Mouse (Mus musculus): ENCODE results near the gene Olfr6. TPM values are rescaled to one million over a fixed set of nuclear protein-coding genes. Genes with fewer than 3 reads are reported as not detected.

Olfr6 gene
- polyA plus RNA-seq, 1 experiment, result not detected

DNA sequence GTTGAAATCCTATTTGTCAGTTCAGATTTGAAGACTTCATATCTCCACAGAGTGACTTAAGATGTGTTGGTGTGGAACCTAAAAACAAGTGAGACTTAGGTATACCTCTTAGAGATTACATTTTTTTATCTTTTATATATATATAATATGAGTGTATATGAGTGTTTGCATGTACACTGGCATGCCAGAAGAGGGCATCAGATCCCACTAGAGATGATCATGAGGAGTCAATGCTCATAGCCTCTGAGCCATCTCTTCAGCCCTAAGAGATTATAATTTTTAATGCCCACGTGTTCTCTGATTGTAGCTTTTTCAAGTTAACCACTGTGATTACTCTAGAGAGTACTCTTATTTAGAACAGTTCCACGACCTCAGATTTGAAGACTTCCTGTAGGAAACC lies 56.1 kb downstream of the Olfr6 start, which contains the start of gene Olfr1532-ps1:
Gene Olfr1532-ps1 (plus strand): TSS at position 326 of the 400 bp plus-strand sequence.
- Histone ChIP-seq H3K4me1 (ENCODE audit: control insufficient read depth, insufficient read depth, low read length) (no peaks in the 10 kb centered on the region), H3K27ac (ENCODE audit: insufficient read depth, low read depth, low read length) (no peak within 1 kb of the TSS), H3K4me3 (ENCODE audit: insufficient read depth, low read depth, low read length) (no peak within 1 kb of the TSS)
- WGBS, result 48% methylated on average over 2 of the region's 2 CpGs
- TF ChIP-seq CTCF (IDR thresholded peaks at IDR 0.05; ENCODE audit: insufficient read depth, low read depth, low read length) (no peak), POLR2A (IDR thresholded peaks at IDR 0.05; ENCODE audit: insufficient read depth, low read depth, low read length) (no peak)

Other genes starting within 250 kb of the Olfr6 start
- not detected in 2 replicates for gene Olfr695, start 247.5 kb downstream of the Olfr6 start, polyA plus RNA-seq (2012; ENCODE audit: insufficient read depth, insufficient read length, low replicate concordance, missing spikeins)
- not detected in 2 replicates for gene Olfr697, start 221.5 kb downstream of the Olfr6 start, polyA plus RNA-seq (2012; ENCODE audit: insufficient read depth, insufficient read length, low replicate concordance, missing spikeins)
- gene Olfr698, start 208.5 kb downstream of the Olfr6 start, polyA plus RNA-seq (2012; ENCODE audit: insufficient read depth, insufficient read length, low replicate concordance, missing spikeins), result not detected in 2 replicates
- not detected in 2 replicates for gene Olfr699, start 170.7 kb downstream of the Olfr6 start, polyA plus RNA-seq (2012; ENCODE audit: insufficient read depth, insufficient read length, low replicate concordance, missing spikeins)
- not detected in 2 replicates for gene Olfr700, start 155.1 kb downstream of the Olfr6 start, polyA plus RNA-seq (2012; ENCODE audit: insufficient read depth, insufficient read length, low replicate concordance, missing spikeins)
- gene Olfr701, start 149.8 kb downstream of the Olfr6 start, polyA plus RNA-seq (2012; ENCODE audit: insufficient read depth, insufficient read length, low replicate concordance, missing spikeins), result not detected in 2 replicates
- not detected in 2 replicates for gene Olfr702, start 130.0 kb downstream of the Olfr6 start, polyA plus RNA-seq (2012; ENCODE audit: insufficient read depth, insufficient read length, low replicate concordance, missing spikeins)
- not detected in 2 replicates for gene Olfr703, start 120.6 kb downstream of the Olfr6 start, polyA plus RNA-seq (2012; ENCODE audit: insufficient read depth, insufficient read length, low replicate concordance, missing spikeins)
- gene Olfr704, start 100.8 kb downstream of the Olfr6 start, polyA plus RNA-seq (2012; ENCODE audit: insufficient read depth, insufficient read length, low replicate concordance, missing spikeins), result not detected in 2 replicates
- gene Olfr705, start 87.0 kb downstream of the Olfr6 start, polyA plus RNA-seq (2012; ENCODE audit: insufficient read depth, insufficient read length, low replicate concordance, missing spikeins), result not detected in 2 replicates
- gene Olfr706, start 75.8 kb downstream of the Olfr6 start, polyA plus RNA-seq (2012; ENCODE audit: insufficient read depth, insufficient read length, low replicate concordance, missing spikeins), result not detected in 2 replicates
- gene Olfr707, start 62.7 kb downstream of the Olfr6 start, polyA plus RNA-seq (2012; ENCODE audit: insufficient read depth, insufficient read length, low replicate concordance, missing spikeins), result not detected in 2 replicates
- gene Olfr1532-ps1, start 55.9 kb downstream of the Olfr6 start, polyA plus RNA-seq (2012; ENCODE audit: insufficient read depth, insufficient read length, low replicate concordance, missing spikeins), result not detected in 2 replicates
- not detected in 2 replicates for gene Olfr709-ps1, start 31.7 kb downstream of the Olfr6 start, polyA plus RNA-seq (2012; ENCODE audit: insufficient read depth, insufficient read length, low replicate concordance, missing spikeins)
- not detected in 2 replicates for gene Olfr710, start 15.6 kb downstream of the Olfr6 start, polyA plus RNA-seq (2012; ENCODE audit: insufficient read depth, insufficient read length, low replicate concordance, missing spikeins)
- gene Olfr711, start 11.5 kb upstream of the Olfr6 start, polyA plus RNA-seq (2012; ENCODE audit: insufficient read depth, insufficient read length, low replicate concordance, missing spikeins), result not detected in 2 replicates
- not detected in 2 replicates for gene Olfr2, start 42.1 kb upstream of the Olfr6 start, polyA plus RNA-seq (2012; ENCODE audit: insufficient read depth, insufficient read length, low replicate concordance, missing spikeins)
- gene Olfr713, start 67.2 kb upstream of the Olfr6 start, polyA plus RNA-seq (2012; ENCODE audit: insufficient read depth, insufficient read length, low replicate concordance, missing spikeins), result not detected in 2 replicates
- not detected in 2 replicates for gene Olfr714, start 107.0 kb upstream of the Olfr6 start, polyA plus RNA-seq (2012; ENCODE audit: insufficient read depth, insufficient read length, low replicate concordance, missing spikeins)
- gene Olfr17, start 129.3 kb upstream of the Olfr6 start, polyA plus RNA-seq (2012; ENCODE audit: insufficient read depth, insufficient read length, low replicate concordance, missing spikeins), result not detected in 2 replicates
- gene Olfr715b, start 146.4 kb upstream of the Olfr6 start, polyA plus RNA-seq (2012; ENCODE audit: insufficient read depth, insufficient read length, low replicate concordance, missing spikeins), result not detected in 2 replicates
- gene Olfr715, start 167.1 kb upstream of the Olfr6 start, polyA plus RNA-seq (2012; ENCODE audit: insufficient read depth, insufficient read length, low replicate concordance, missing spikeins), result not detected in 2 replicates
- not detected in 2 replicates for gene Olfr716, start 174.4 kb upstream of the Olfr6 start, polyA plus RNA-seq (2012; ENCODE audit: insufficient read depth, insufficient read length, low replicate concordance, missing spikeins)
- not detected in 2 replicates for gene Nlrp14, start 203.1 kb upstream of the Olfr6 start, polyA plus RNA-seq (2012; ENCODE audit: insufficient read depth, insufficient read length, low replicate concordance, missing spikeins)
- gene Rbmxl2, start 245.5 kb upstream of the Olfr6 start, polyA plus RNA-seq (2012; ENCODE audit: insufficient read depth, insufficient read length, low replicate concordance, missing spikeins), result not detected in 2 replicates

All from olfactory bulb, adult 2 months (tissue).